In genomic region chrX:159676242-159676641, GRCm38 (mm10) we compare ENCODE assay signal across 1 mouse cellular context.
TF ChIP-seq lines count a peak whose summit lies in the region.

No protein-coding gene starts in this region.

TF ChIP-seq in MEL, 35 proteins besides CTCF, POLR2A, EP300 and RAD21 (continued from another document):
- TF ChIP-seq SIN3A (IDR thresholded peaks at IDR 0.05; ENCODE audit: low read length) (peak; percentile 85), UBTF (IDR thresholded peaks at IDR 0.05; ENCODE audit: borderline replicate concordance, insufficient read depth, low read depth, low read length) (no peak), MAZ (IDR thresholded peaks at IDR 0.05; ENCODE audit: low read depth, low read length) (peak; percentile 88; the same call in 1 of the 2 replicates), SMC3 (IDR thresholded peaks at IDR 0.05; ENCODE audit: low read depth, low read length) (no peak; the same call in 1 of the 2 replicates), MYB (IDR thresholded peaks at IDR 0.05; ENCODE audit: low read depth, low read length) (no peak), GABPA (IDR thresholded peaks at IDR 0.05; ENCODE audit: low read depth, low read length) (no peak; the same call in 1 of the 2 replicates), RCOR1 (IDR thresholded peaks at IDR 0.05; ENCODE audit: low read depth, low read length) (peak; percentile 68), NRF1 (IDR thresholded peaks at IDR 0.05; ENCODE audit: insufficient read depth, low read depth, low read length, poor library complexity, severe bottlenecking) (no peak), ZKSCAN1 (IDR thresholded peaks at IDR 0.05; ENCODE audit: low read depth, low read length) (peak; percentile 59; the same call in 1 of the 2 replicates), MYC (IDR thresholded peaks at IDR 0.05; ENCODE audit: low read depth, low read length) (no peak), MAX (IDR thresholded peaks at IDR 0.05; ENCODE audit: low read length) (no peak), BHLHE40 (IDR thresholded peaks at IDR 0.05; ENCODE audit: borderline replicate concordance, low read depth, low read length) (peak; percentile 48; the same call in 1 of the 2 replicates)
